10 mouse cellular contexts compared by ENCODE assay signal in genomic region chr16:96221491-96221890, GRCm38 (mm10). TPM values are rescaled to one million over a fixed set of nuclear protein-coding genes. Genes with fewer than 3 reads are reported as not detected.
DNase-seq lines count a peak whose midpoint lies in the region; ATAC-seq lines count a peak whose summit lies in the region.
"Had no signal": no experiment of that assay in that cellular context is flagged by ENCODE, and none has a peak within 500 bp of the region (broad histone marks: within the 10 kb centered on the region; RNA-seq: fewer than 3 reads in every experiment).

No protein-coding gene starts in this region.

- no peak for ATAC-seq in activated CD4-positive, CD25-positive, alpha-beta regulatory T cell, adult 4 months

- DNase-seq in brain, adult 2 months (ENCODE audit: low read depth, low spot score), result peak; percentile 87
- DNase-seq in cerebellum, adult 8-10 months, result peak; percentile 25
- peak; percentile 68 to 83 for DNase-seq in heart, adult 18-20 months
- peak; percentile 70 for DNase-seq in heart, postnatal 4 days
- DNase-seq in adrenal gland, adult (ENCODE audit: inconsistent age in 2 of 2, low spot score in 1 of 2), result no peak
- DNase-seq in embryo, embryonic 10.5 days (ENCODE audit: low spot score), result no peak
- DNase-seq: lung, adult 18-20 months; right cerebral cortex, postnatal 14 days; thymus, adult 2 months had no signal

RNA-seq across cellular contexts. Expression of gene B3galt5, which starts 14.1 kb away (rescaled TPM):
- not detected for total RNA-seq in heart, adult 18-20 months (2021)
- not detected for total RNA-seq in heart, postnatal 4 days (2021)
- polyA plus RNA-seq in activated CD4-positive, CD25-positive, alpha-beta regulatory T cell, adult 4 months (2017; shearing (Covaris generic)), result 1 to 10 TPM in 1 of 2 experiments, under 1 TPM in 1; 0.89 to 1.1 TPM

RNA-seq across cellular contexts. Expression of gene Sh3bgr, which starts 21.2 kb away (rescaled TPM):
- 100 to 1,000 TPM; 287 to 304 TPM for total RNA-seq in heart, adult 18-20 months (2021)
- 100 to 1,000 TPM; 519 to 549 TPM for total RNA-seq in heart, postnatal 4 days (2021)
- not detected for polyA plus RNA-seq in activated CD4-positive, CD25-positive, alpha-beta regulatory T cell, adult 4 months (2017; shearing (Covaris generic))

RNA-seq across cellular contexts. Expression of gene Lca5l, which starts 29.4 kb away (rescaled TPM):
- under 1 TPM; 0.45 to 0.59 TPM for total RNA-seq in heart, adult 18-20 months (2021)
- 1 to 10 TPM; 1.5 to 1.7 TPM for total RNA-seq in heart, postnatal 4 days (2021)
- under 1 TPM in 1 of 2 experiments, not detected in 1; 0.13 TPM for polyA plus RNA-seq in activated CD4-positive, CD25-positive, alpha-beta regulatory T cell, adult 4 months (2017; shearing (Covaris generic))

Comparison
In these comparisons a context has a peak if more than half of its experiments do, and no peak if none do; other contexts are left out.
1. DNase-seq: peak in brain, adult 2 months (single experiment), cerebellum, adult 8-10 months (single experiment), heart, adult 18-20 months (2 of 2) and heart, postnatal 4 days (single experiment); none in adrenal gland, adult (0 of 2) and embryo, embryonic 10.5 days (single experiment).